Mouse (Mus musculus) mouse embryonic stem cell (cell line): ENCODE data around the gene Zfp574.

ENCODE experiments used
- in situ Hi-C, 2 experiments: fragments of 300-500 bp; cut with MboI; formaldehyde crosslinking; loops; 1 replicate in 1 of 2; 3 replicates in 1 of 2; pipeline ENCODE4 v1.14.3; 2019 to 2020; ENCODE audit warnings: low sequenced_read_pairs in 2 of 2, low pct_unique_long_range_greater_than_20kb in 1 of 2, mixed read lengths in 1 of 2; ENCODE audit not compliant: unreplicated experiment in 1 of 2

Zfp574 gene

DNA sequence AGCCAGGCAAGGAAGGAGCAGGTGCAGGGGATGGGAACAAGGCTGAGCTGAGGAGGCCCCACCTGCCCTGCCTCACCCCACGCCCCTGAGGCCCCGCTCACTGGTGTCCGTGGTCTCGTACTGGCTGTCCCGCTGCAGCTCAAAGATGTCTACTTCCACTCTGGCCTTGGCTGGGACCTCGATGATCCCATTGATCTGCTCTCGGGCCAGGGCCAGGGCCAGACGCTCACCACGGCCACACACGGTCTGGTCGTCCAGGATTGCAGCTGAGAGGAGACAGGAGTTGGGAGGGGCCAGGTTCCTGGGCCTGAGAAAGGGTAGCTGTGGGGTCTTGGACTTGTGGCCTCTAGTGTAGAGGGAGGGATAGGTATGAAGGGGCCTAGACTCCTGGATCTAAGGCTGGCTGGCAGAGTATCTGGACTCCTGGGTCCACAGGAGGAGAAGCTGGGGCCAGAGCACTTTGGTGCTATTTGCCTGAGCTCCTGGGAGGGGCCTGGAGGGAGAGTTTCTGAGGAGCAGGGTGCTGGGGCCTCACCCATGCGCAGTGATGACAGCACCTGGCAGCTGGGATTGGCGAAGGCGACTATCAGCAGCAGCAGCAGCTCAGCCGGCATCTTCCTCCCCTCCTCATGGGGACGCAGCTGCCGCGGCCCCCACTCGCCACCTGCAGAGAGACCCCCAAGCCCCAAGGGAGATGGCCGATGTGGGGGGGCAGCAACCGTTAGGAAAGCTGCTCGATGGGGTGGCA, 4.3 kb upstream of the Zfp574 start:
- in situ Hi-C loops, result no loop called here

DNA sequence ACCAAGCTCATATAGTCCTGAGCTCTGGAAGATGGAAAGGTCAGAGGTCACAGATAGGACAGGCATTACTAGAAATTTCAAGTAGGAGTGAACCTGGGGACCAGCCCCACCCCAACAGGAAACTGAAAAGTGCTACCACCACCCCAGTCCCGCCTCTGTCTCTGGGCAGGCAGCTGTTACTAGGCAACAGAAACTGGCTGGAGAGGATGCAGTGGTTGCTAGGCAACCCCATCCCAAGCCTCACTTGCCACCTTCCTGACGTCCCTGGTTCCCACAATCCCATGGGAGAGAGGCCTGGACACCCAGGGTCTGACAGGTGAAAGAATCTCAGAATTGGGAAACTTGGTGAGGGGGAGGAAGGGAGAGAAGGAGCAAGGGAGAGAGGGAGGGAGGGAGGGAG, 3.6 kb upstream of the Zfp574 start:
- in situ Hi-C loops, result no loop called here

DNA sequence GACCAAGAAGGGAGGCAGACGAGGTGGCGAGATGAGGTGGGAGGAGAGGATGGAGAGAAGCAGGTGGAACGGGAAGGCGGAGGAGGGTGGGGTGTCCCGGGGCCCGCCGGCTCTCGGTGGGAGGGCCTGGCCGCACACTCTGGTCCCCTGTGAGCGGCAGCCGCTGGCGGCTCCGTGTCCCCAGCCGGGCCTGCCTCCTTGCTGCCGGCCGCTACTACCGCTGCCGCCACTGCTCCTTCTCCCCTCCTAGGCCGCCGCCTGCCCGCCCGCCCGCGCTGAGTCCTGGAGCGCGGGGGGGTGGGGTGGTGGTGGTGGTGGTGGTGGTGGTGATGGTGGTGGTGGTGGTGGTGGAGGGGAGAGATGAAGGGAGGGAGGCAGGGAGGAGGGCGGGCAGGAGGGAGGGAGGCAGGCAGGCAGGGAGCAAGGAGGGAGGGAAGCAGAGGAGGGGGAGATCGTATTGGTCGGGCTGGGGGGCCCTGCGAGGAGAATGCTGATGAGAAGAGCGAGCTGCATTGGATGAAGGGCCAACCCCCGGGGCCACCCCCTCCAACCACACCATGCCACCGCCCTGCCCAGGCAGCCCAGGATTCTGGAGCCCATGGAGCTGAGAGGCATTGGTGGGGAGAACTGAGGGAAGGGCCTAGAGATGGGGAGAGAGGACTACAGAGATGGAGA, 486 bp downstream of the Zfp574 start:
- in situ Hi-C loops, result no loop called here

DNA sequence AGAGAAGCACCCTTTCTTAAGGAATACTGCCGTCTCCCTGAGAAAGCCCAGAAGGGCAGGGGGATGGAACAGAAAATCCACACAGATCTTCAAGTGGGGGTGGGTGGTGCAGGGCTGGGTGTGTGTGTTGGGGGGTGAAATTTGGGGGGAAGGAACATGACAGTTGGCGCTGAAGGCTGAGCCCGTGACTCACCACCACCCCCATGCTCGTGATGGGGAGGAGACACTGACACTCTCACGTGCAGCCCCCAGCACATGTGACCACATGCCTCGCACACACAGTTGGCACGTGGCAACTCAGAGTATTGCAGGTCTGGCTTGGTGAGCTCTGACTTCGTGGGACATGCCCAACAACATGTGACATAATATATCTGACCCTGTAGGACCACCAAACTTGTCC, 1.6 kb downstream of the Zfp574 start:
- in situ Hi-C loops, result no loop called here

DNA sequence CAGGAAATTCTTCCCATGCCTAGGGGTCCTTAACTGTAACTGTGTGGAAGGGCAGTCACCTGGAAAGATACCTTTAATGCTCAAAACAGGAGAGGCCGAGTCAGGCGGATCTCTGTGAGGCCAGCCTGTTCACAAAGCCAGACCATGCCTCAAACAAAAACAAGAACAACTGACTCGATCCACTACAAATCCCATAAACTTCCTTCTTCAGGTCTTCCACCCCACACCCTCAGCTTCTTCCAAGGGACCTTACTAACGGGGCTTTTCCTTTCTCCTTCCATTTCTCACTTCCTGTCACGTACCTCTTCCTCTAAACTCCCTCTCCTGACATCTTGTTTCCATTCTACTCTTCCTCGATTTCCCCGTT, 3.9 kb downstream of the Zfp574 start:
- in situ Hi-C loops, result no loop called here

DNA sequence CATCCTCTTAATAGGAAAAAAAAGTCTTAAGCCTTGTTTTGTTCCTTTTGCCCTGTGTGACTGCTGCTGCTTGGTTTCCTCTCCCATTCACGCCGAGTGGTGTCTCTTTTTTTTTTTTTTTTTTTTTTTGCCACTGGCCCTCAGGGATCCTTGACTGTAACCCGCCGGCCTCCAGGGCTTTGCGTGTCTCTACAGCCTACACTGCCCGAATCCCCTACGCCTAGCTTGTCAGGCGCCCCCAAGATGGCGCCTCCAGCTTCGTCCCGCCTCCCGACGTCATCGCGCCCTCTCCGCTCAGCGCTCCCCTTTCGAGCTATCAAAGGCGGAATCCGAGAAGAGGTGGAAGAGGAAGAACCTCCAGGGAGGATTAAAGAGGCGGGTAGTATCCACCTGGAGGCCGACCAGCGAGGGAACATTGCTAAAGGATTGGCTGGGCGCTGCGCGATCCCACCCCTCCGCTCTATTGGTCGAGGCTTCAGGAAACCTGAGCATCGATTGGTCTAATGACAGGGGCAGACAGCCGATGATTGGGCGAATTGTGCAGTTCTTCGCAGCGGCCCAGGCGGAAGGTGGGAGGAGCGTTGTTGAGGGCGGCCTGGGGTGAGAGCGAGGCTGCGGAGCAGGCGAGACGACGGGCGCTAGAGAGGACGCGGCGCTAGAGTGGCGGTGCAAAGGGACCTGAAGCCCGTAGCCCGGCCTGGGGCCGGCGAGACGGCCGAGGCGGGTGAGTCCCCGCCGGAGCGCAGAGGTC, 4.5 kb downstream of the Zfp574 start:
- in situ Hi-C loops, result no loop called here

DNA sequence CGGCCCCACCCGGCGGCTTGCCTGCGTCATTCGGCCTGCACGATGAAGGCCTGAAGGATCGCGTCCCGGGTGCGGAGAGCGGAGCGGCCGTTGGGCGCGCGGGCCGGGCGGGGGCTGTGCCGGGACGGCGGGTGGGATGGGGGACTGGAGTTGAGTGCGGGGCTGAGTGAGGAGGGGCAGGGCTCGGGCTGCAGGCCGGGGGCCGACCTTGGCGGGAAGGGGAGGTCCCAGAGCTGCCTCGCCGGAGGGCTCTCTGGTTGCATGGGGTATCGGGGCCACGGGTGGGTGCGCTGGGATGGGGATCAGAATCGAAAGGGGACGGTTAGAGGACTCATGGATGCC, 5.0 kb downstream of the Zfp574 start:
- in situ Hi-C loops, result no loop called here

DNA sequence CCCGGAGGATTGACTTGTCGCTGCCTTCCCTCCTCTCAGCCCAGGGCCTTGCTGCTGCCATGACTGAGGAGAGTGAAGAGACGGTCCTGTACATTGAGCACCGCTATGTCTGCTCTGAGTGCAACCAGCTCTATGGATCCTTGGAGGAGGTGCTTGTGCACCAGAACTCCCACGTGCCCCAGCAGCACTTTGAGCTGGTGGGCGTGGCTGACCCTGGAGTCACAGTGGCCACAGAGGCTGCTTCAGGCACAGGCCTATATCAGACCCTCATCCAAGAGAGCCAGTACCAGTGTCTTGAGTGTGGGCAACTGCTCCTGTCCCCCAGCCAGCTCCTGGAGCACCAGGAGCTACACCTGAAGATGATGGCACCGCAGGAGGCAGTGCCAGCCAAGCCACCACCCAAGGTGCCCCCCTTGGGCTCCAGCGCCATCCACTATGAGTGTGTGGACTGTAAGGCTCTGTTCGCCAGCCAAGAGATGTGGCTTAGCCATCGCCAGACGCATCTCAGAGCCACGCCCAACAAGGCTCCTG, 7.2 kb downstream of the Zfp574 start:
- in situ Hi-C loops, result no loop called here

DNA sequence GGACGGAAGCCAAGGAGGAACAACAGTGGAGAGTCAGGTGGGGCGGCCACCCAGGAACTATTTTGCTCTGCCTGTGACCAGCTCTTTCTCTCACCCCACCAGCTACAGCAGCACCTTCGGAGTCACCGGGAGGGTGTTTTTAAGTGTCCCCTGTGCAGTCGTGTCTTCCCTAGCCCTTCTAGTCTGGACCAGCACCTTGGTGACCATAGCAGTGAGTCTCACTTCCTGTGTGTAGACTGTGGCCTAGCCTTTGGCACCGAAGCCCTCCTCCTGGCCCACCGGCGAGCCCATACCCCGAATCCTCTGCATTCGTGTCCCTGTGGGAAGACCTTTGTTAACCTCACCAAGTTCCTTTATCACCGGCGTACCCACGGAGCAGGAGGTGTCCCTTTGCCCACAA, 8.1 kb downstream of the Zfp574 start:
- in situ Hi-C loops, result no loop called here

DNA sequence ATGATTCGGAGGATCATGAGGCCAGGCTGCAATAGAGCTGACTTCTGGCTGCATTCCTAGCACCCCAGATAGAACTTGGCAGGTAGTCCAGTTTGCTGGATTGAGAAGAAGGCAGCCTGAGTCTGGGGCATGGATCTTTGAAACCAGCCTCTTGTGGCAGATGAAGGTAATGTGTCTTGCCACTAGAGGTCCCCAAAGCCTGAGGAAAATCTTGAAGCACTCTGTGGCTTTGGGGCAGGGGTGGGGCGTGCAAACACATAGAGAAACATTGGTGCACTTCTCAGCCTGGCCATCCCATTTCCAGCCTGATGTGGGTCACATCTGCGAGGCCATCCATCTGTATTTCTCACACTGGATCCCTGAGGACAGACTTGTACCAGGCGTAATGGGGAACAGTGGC, 10.1 kb downstream of the Zfp574 start:
- in situ Hi-C loops, result no loop called here

DNA sequence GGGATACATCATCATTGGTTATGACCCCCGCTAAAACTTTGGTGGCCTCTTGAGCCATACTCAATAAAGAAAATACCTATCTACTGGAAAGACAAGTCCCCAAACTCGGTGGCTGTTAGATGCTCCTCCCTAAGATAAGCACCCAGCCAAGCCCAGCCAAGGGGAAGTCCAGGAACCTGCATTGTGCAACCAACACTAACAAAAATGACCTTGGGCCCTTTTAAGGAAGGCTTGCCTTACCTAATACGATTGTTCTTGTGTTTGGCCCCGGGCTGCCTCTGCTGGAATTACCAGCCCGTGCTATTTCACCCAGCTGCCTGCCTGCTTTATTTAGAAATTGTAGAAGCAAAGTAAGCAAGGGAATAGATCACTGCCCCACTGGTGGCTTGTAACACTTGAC, 12.3 kb downstream of the Zfp574 start:
- in situ Hi-C loops, result no loop called here

DNA sequence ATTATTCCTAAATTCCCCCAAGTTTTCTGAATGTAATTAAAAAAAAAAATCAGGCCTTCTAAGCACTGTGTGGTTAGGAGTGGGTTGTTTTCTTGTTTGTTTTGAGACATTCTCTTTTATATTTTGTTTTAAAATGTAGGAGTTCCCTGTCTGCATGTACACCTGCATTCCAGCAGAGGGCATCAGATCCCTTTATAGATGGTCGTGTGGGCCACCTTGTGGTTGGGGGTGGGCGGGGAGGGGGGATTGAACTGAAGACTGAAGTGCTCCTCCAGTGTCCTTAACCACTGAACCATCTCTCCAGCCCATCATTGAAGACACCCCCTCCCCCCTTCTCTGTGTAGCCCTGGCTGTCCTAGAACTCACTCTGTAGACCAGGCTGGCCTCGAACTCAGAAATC, 14.3 kb downstream of the Zfp574 start:
- in situ Hi-C loops, result no loop called here

DNA sequence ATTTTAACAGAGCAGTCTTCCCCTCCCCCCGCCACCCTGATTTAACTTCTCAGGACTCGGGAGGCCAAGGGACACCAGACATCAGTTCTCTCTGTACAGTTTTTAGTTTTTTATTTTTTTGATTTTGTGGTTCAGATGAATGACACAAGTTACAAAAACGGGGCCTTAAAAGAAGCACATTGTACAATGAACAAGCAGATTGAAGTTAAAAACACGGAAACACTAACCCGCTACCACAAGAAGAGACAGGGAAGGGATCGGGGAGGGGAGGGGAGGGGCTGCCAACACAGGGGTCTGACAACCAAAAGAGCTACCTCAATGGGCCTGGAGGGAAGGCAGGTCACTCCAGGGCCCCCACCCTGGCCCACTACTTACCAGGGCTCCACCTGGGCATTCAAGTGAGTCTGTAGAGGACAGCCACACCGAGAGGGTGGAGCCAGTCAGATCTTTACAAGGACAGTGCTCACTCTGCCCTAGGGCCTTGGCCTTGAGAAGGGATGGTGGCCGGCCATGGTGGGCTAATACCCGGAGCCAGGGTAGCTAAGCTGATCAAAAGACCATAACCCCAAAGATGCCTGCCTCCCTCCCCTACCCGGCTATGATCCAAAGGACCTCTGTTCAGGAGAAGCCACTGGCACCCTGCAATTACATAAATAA, 15.0 kb downstream of the Zfp574 start:
- in situ Hi-C loops, result no loop called here

DNA sequence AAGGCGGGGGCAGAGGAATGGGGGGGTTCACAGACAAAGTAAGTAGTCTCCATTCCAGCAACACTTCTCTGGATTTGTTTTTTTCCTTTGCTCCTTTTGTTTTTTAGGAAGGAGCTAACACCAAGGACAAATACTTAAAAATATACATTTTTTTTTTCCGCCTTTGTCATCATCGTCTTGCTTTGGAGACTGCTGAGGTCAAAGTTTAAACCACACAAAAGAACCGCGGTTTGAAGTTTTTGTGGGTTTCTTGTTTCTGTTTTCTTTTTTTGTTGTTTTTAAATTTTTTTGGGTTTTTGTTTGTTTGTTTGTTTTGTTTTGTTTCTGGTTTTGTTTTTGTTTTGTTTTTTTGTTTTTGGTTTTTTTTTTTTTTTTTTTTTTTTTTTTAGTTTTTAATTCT, 15.6 kb downstream of the Zfp574 start:
- in situ Hi-C loops, result no loop called here

DNA sequence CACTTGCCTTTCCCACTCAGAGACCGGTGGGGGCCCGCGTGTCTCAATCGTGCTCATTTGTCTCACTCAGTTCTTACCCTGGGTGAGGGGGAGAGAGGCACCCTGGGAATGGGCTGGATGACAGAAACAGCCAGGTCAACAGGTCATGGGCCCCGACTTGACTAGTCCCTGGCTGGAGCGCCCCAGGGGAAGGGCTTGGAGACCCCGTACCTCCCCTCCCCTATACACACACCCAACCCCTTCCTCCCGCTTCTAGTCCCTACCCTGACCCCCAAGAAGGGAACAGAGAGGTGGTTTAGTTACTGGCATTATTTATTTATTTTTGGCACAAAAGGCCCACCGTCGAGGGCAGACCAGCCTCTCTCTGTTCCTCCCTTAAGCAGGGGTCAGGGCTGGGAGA, 16.2 kb downstream of the Zfp574 start:
- in situ Hi-C loops, result no loop called here

DNA sequence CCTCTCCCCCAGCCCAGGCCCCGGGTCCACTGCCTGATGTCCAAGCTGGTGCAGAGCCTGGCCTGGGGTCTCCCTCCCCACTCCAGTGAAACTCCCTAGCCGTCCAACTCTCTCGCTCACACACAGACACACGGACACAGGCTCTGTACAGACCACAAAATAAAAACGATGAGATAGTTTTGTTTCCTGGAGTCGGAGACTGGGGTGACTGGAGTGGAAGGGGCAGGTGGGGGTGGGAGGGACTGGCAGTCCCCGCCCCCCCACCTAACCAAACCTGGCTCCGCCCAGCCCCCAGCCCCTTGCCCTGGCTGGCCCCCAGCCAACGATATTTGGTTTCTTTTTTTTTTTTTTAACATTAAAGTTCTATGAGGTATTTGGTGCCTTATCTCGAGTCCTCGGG, 16.6 kb downstream of the Zfp574 start:
- in situ Hi-C loops, result no loop called here

DNA sequence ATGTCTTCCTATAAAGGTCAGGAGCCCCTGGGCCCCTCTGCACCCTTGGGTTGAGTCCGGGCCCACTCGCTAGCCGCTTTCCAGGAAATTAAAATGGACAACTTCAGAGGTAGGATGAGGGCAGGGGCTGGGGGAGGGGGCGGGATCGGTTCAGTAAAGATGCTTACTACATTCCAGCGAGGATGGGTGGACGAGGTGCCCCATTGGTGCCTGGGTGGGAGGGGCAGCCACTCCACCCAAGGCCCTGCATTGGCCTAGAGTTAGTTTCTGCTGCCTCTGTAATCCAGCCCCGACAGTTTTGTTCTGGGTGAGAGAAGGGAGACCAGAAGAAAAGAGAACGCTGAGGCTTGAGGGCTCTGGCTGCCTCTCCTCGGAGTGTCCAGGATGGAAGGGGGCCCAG, 17.5 kb downstream of the Zfp574 start:
- in situ Hi-C loops, result no loop called here

DNA sequence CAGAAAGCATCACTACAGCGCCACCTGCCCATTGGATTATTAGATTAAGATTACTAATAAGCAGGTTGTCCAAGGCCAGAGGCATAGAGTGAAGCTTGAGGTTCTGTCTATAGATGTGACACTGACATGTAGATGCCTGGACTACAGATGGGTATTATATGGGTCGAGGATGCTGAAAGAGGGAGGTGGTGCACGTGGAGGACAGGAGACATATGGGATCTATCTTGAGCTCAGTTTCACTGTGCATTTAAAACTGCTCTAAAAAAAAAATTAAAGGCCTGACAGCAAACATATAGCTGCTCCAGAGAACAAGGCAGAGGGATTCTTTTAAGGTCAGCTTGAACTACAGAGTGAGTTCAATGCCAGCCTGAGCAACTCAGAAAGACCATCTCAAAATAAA, 25.8 kb downstream of the Zfp574 start:
- in situ Hi-C loops, result no loop called here

DNA sequence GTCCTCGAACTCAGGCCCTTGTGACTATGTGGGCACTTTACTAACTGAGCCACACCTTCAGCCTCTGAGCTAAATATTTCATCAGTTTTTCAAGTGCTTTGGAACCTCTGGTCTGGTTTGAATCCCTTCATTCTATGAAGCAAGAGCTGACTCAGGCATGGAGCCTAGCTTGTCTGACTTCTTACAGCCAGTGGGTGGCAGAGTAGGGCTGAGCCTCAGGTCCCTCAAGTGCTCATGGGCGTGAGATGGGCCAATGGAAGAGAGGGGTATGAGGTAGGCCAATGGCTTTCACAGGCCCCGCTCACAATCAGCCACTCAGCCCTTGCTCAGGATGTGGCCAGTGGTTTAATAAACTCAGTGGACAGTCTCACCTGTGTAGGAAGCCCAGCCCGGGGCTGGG, 27.2 kb downstream of the Zfp574 start:
- in situ Hi-C loops, result no loop called here
